ENCODE assay signal across 14 mouse cellular contexts in the genomic region with DNA sequence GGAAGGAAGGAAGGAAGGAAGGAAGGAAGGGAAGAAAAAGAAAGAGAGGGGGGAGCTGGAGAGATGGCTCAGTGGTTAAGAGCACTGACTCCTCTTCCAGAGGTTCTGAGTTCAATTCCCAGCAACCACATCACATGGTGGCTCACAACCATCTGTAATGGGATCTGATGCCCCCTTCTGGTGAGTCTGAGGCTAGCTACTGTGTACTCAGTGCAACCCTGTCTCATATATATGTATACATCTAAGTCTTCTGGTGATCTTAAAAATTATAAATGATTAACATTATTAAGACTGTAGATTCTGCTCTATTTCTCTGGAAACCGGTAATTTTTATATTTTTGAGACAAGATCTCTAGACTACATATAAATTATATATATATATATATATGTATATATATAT. TPM values are rescaled to one million over a fixed set of nuclear protein-coding genes. Genes with fewer than 3 reads are reported as not detected.
DNase-seq lines count a peak whose midpoint lies in the region; ATAC-seq and TF ChIP-seq lines count a peak whose summit lies in the region.
"Not testable (repeated sequence)": the region's sequence is repeated elsewhere in the genome, so short reads cannot be mapped to it uniquely, and the experiment has no call there.
"Had no signal": no experiment of that assay in that cellular context is flagged by ENCODE, and none has a peak within 500 bp of the region (broad histone marks: within the 10 kb centered on the region; RNA-seq: fewer than 3 reads in every experiment).

No protein-coding gene starts in this region.

- TF ChIP-seq POLR2A in heart, adult 2 months (IDR thresholded peaks at IDR 0.05; ENCODE audit: insufficient read depth, low read depth, low read length) = not testable (repeated sequence)

- not testable (repeated sequence) for H3K36me3 ChIP-seq in E14TG2a.4 (ENCODE audit: insufficient read depth, low read length); heart, adult 2 months (ENCODE audit: control insufficient read depth, insufficient read depth, low read length); lung, embryonic 14.5 days (ENCODE audit: insufficient read depth); splenic B cell, adult 2 months (ENCODE audit: control insufficient read depth, insufficient read depth, low read length, poor library complexity, severe bottlenecking)

- H3K4me1 ChIP-seq in E14TG2a.4 (replicated peaks; ENCODE audit: low read depth, low read length) = peaks cover 25% of the 10 kb centered on the region
- H3K4me1 ChIP-seq in heart, adult 2 months (ENCODE audit: control insufficient read depth, insufficient read depth, low read length); lung, embryonic 14.5 days (ENCODE audit: insufficient read depth): not testable (repeated sequence)

- peak; percentile 25 for TF ChIP-seq CTCF in E14TG2a.4 (conservative IDR thresholded peaks at IDR 0.05; ENCODE audit: low read length)
- peak; percentile 41 for TF ChIP-seq CTCF in heart, adult 2 months (IDR thresholded peaks at IDR 0.05)
- TF ChIP-seq CTCF in layer of hippocampus, adult 2 months (conservative IDR thresholded peaks at IDR 0.05) = peak; percentile 54
- TF ChIP-seq CTCF in lung, embryonic 14.5 days (IDR thresholded peaks at IDR 0.05; ENCODE audit: low read depth) = peak; percentile 34

- intact Hi-C loops in heart, adult 2 months (cut with DNase I) = not testable (repeated sequence)

- 35% methylated on average over 1 of the region's 1 CpGs for WGBS in heart, adult 2 months
- 50% methylated on average over 1 of the region's 1 CpGs for WGBS in lung, embryonic 14.5 days

- H3K9me3 ChIP-seq in E14TG2a.4 (ENCODE audit: low read length); lung, embryonic 14.5 days (ENCODE audit: low read depth, low read length): not testable (repeated sequence)

- H3K9ac ChIP-seq in heart, adult 2 months (ENCODE audit: low read depth, low read length); lung, embryonic 14.5 days: not testable (repeated sequence)

- H3K79me2 ChIP-seq in heart, adult 2 months (replicated peaks; ENCODE audit: control insufficient read depth, insufficient read depth, low read length) = not testable (repeated sequence)

- peaks cover 26% of the 10 kb centered on the region for H3K27me3 ChIP-seq in E14TG2a.4 (ENCODE audit: insufficient read depth, low read length)
- H3K27me3 ChIP-seq in heart, adult 2 months (ENCODE audit: control insufficient read depth, insufficient read depth, low read length); lung, embryonic 14.5 days (ENCODE audit: insufficient read depth, low read length); splenic B cell, adult 2 months (ENCODE audit: control insufficient read depth, insufficient read depth, low read length, poor library complexity, severe bottlenecking): not testable (repeated sequence)

- not testable (repeated sequence) for H3K4me2 ChIP-seq in lung, embryonic 14.5 days

- TF ChIP-seq EP300 in heart, adult 2 months (IDR thresholded peaks at IDR 0.05; ENCODE audit: insufficient read depth, low read depth, low read length) = not testable (repeated sequence)

- ATAC-seq in lung, embryonic 14.5 days (ENCODE audit: insufficient read depth) = not testable (repeated sequence)

- DNase-seq in A20 (ENCODE audit: low read depth, low spot score) = peak; percentile 69
- DNase-seq in heart, adult 2 months; layer of hippocampus, adult 2 months (ENCODE audit: low spot score in 2 of 2); lung, embryonic 14.5 days: not testable (repeated sequence)
- peak; percentile 31 for DNase-seq in splenic B cell, adult 2 months (ENCODE audit: low read depth, low spot score)
- peak; percentile 41 for DNase-seq in thymus, postnatal 25 days

- H3K4me3 ChIP-seq in E14TG2a.4 (replicated peaks; ENCODE audit: low read length); heart, adult 2 months; layer of hippocampus, adult 2 months; lung, embryonic 14.5 days (ENCODE audit: low read depth, low read length): not testable (repeated sequence)

- not testable (repeated sequence) for H3K27ac ChIP-seq in heart, adult 2 months; layer of hippocampus, adult 2 months; lung, embryonic 14.5 days (ENCODE audit: low read depth)

RNA-seq across cellular contexts. Expression of a gene that starts 0.9 kb away (rescaled TPM):
- not detected for total RNA-seq in heart, adult 2 months (2021)
- polyA plus RNA-seq in heart, adult 2 months (2012; rRNA removed) = 0.03 and 0.37 TPM in 2 replicates
- not detected for total RNA-seq in layer of hippocampus, adult 2 months (2021)
- 0.04 TPM in 1 of 2 replicates, not detected in the other for polyA plus RNA-seq in lung, embryonic 14.5 days (2014; fragmentation: Nextera tagmentation; extraction: Ambion mirVana)
- total RNA-seq: gastrocnemius, postnatal 36 days had no signal
- polyA plus RNA-seq: cerebellum, adult 2 months; embryonic facial prominence, embryonic 10.5 days; forebrain, embryonic 13.5 days; heart, embryonic 14.5 days; hindbrain, embryonic 12.5 days; hindbrain, embryonic 16.5 days had no signal

RNA-seq across cellular contexts. Expression of a gene that starts 4.2 kb away (rescaled TPM):
- total RNA-seq in heart, adult 2 months (2021) = 10 to 100 TPM; 10.0 to 13.3 TPM
- 11.8 and 13.8 TPM in 2 replicates for polyA plus RNA-seq in heart, adult 2 months (2012; rRNA removed)
- total RNA-seq in layer of hippocampus, adult 2 months (2021) = 10 to 100 TPM; 20.6 to 22.4 TPM
- polyA plus RNA-seq in lung, embryonic 14.5 days (2014; fragmentation: Nextera tagmentation; extraction: Ambion mirVana) = 62.8 and 71.4 TPM in 2 replicates

RNA-seq across cellular contexts. Expression of a gene that starts 21.1 kb away (rescaled TPM):
- total RNA-seq in heart, adult 2 months (2021) = 10 to 100 TPM; 22.8 to 23.9 TPM
- 70.3 and 92.8 TPM in 2 replicates for polyA plus RNA-seq in heart, adult 2 months (2012; rRNA removed)
- 10 to 100 TPM; 13.4 to 13.8 TPM for total RNA-seq in layer of hippocampus, adult 2 months (2021)
- polyA plus RNA-seq in lung, embryonic 14.5 days (2014; fragmentation: Nextera tagmentation; extraction: Ambion mirVana) = 52.8 and 63.9 TPM in 2 replicates

RNA-seq across cellular contexts. Expression of a gene that starts 25.3 kb away (rescaled TPM):
- 1 to 10 TPM; 5.1 to 6.2 TPM for total RNA-seq in heart, adult 2 months (2021)
- 5.2 and 6.0 TPM in 2 replicates for polyA plus RNA-seq in heart, adult 2 months (2012; rRNA removed)
- 10 to 100 TPM; 15.6 to 20.5 TPM for total RNA-seq in layer of hippocampus, adult 2 months (2021)
- 39.6 and 42.2 TPM in 2 replicates for polyA plus RNA-seq in lung, embryonic 14.5 days (2014; fragmentation: Nextera tagmentation; extraction: Ambion mirVana)
